Mouse (Mus musculus): ENCODE measurements at regions not wholly inside any gene's neighbourhood (a gene's known extent, or its start where the extent isn't known, plus 50 kb on each side); places are given as distances from the start of the nearest gene placed in this dataset.

DNA sequence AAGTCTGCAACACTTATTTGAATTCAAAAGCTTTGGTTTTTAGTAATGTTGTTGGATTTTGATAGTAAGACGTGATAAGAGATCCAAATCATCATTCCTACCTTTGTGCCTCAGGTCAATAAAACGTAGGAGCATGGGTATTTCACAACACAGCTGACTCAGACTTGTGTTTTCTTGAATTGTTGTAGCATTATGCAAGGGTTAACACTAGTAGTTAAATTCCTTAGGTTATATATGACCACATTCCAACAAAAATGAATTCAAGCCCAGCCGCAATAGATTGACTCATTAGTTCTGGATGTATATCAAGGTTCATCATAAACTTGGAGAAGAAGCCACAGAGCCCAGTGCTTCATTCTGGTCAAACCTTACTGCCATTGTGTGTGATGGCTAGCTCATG lies 56.1 kb upstream of the Dcbld2 start:
- TF ChIP-seq CTCF (conservative IDR thresholded peaks at IDR 0.05; ENCODE audit: insufficient read depth, insufficient read length, low read depth, low read length) (no peak), POLR2A (IDR thresholded peaks at IDR 0.05; ENCODE audit: low read depth, low read length) (no peak)

Measured in kidney, adult 2 months (tissue).